Mouse (Mus musculus) intestine, embryonic 14.5 days (tissue): ENCODE measurements around the gene Tbc1d5. TPM values are rescaled to one million over a fixed set of nuclear protein-coding genes. Genes with fewer than 3 reads are reported as not detected.
"Not testable (repeated sequence)": the region's sequence is repeated elsewhere in the genome, so short reads cannot be mapped to it uniquely, and the experiment has no call there.

Experiments
- ATAC-seq: fragments of 200-750 bp; cut with Nextera tagmentation; replicated peaks from 2 replicates; pipeline ENCODE4 v1.8.0; 2017; ENCODE audit warnings: low read depth, moderate number of reproducible peaks, moderate TSS enrichment, moderate library complexity; ENCODE audit not compliant: low FRiP score, low TSS enrichment
- DNase-seq: peaks from one replicate; pipeline ENCODE4 v3.0.0-alpha.2; 2018; ENCODE audit warnings: low spot score
- H3K27ac ChIP-seq: fragments of 300-500 bp; sonication (generic); 2 replicates; pipeline ENCODE4 v1.5.1; 2014; ENCODE audit warnings: low read depth, mild to moderate bottlenecking, control low read depth
- H3K27me3 ChIP-seq: fragments of 300-500 bp; sonication (generic); replicated peaks from 2 replicates; pipeline ENCODE4 v1.6.1; 2014; ENCODE audit warnings: low read length, control low read depth; ENCODE audit not compliant: control insufficient read depth, insufficient read depth
- H3K36me3 ChIP-seq: fragments of 300-500 bp; sonication (generic); 2 replicates; pipeline ENCODE4 v1.6.1; 2014; ENCODE audit warnings: low read length, control low read depth; ENCODE audit not compliant: control insufficient read depth, insufficient read depth
- H3K4me1 ChIP-seq: fragments of 300-500 bp; sonication (generic); replicated peaks from 2 replicates; pipeline ENCODE4 v1.6.1; 2014; ENCODE audit warnings: low read length, control low read depth, mixed read lengths; ENCODE audit not compliant: control insufficient read depth, insufficient read depth
- H3K4me2 ChIP-seq: fragments of 300-500 bp; sonication (generic); 2 replicates; pipeline ENCODE4 v1.6.1; 2014; ENCODE audit warnings: low read length
- H3K4me3 ChIP-seq: fragments of 300-500 bp; sonication (generic); 2 replicates; pipeline ENCODE4 v1.5.1; 2014; ENCODE audit warnings: low read depth, low read length, control low read depth, mixed read lengths
- H3K9ac ChIP-seq: fragments of 300-500 bp; sonication (generic); 2 replicates; pipeline ENCODE4 v1.6.1; 2014; ENCODE audit warnings: mild to moderate bottlenecking, low read length
- H3K9me3 ChIP-seq: fragments of 300-500 bp; sonication (generic); 2 replicates; pipeline ENCODE4 v1.6.1; 2016; ENCODE audit warnings: low read length, control low read depth; ENCODE audit not compliant: control insufficient read depth
- WGBS: fragments of 180-500 bp; shearing (Covaris S2); extraction: QIAGEN DNeasy Blood & Tissue Kit; methylation state at CpG from one replicate; pipeline ENCODE4 v1.1.7; 2014; 5-methylcytosine and 5-hydroxymethylcytosine counted together
- polyA plus RNA-seq: library from polyadenylated mRNA; unstranded; fragments of >200 nt; fragmentation: Nextera tagmentation; extraction: Ambion mirVana; gene quantifications from 2 replicates; pipeline ENCODE4 v1.2.1, GENCODE M21; 2014

Gene Tbc1d5
- polyA plus RNA-seq, 1 experiment from 2014 or later: 12.0 TPM

GRCm38 (mm10) chr17:50729577-50729976, 449.6 kb downstream of the Tbc1d5 start:
- DNase-seq: peak; percentile 39
- Histone ChIP-seq H3K36me3 (no peaks in the 10 kb centered on the region), H3K27me3 (no peaks in the 10 kb centered on the region)

GRCm38 (mm10) chr17:50729031-50729430, 450.1 kb downstream of the Tbc1d5 start:
- Histone ChIP-seq H3K9ac (no peak overlapping the region), H3K27me3 (no peaks in the 10 kb centered on the region), H3K4me3 (no peak overlapping the region), H3K36me3 (no peaks in the 10 kb centered on the region), H3K9me3 (no peaks in the 10 kb centered on the region), H3K27ac (no peak overlapping the region), H3K4me1 (no peaks in the 10 kb centered on the region), H3K4me2 (no peak overlapping the region)
- DNase-seq (peak; percentile 39), ATAC-seq (no peak)
- 94% methylated on average over 2 of the region's 2 CpGs for WGBS

More at GRCm38 (mm10) chr17:50729577-50729976, 449.6 kb downstream of the Tbc1d5 start:
- H3K4me3 ChIP-seq: no peak overlapping the region
- H3K9ac ChIP-seq: no peak overlapping the region
- H3K9me3 ChIP-seq: no peaks in the 10 kb centered on the region
- H3K27ac ChIP-seq: no peak overlapping the region
- 88% methylated on average over 6 of the region's 6 CpGs for WGBS
- ATAC-seq: no peak
- no peak overlapping the region for H3K4me2 ChIP-seq
- no peaks in the 10 kb centered on the region for H3K4me1 ChIP-seq

- Histone ChIP-seq H3K4me1 (no peaks in the 10 kb centered on the region), H3K4me3 (no peak overlapping the region), H3K4me2 (no peak overlapping the region), H3K27me3 (no peaks in the 10 kb centered on the region), H3K9ac (no peak overlapping the region), H3K36me3 (no peaks in the 10 kb centered on the region), H3K9me3 (no peaks in the 10 kb centered on the region), H3K27ac (no peak overlapping the region)
- 73% methylated on average over 2 of the region's 2 CpGs for WGBS
- peak; percentile 25 for DNase-seq
- ATAC-seq: no peak
Observed at GRCm38 (mm10) chr17:50726265-50726664, 452.9 kb downstream of the Tbc1d5 start.

- 81% methylated on average over 2 of the region's 2 CpGs for WGBS
- Histone ChIP-seq H3K27ac (no peak overlapping the region), H3K4me3 (no peak overlapping the region), H3K9me3 (no peaks in the 10 kb centered on the region), H3K9ac (no peak overlapping the region), H3K27me3 (no peaks in the 10 kb centered on the region), H3K4me2 (no peak overlapping the region), H3K36me3 (no peaks in the 10 kb centered on the region), H3K4me1 (no peaks in the 10 kb centered on the region)
- DNase-seq: no peak
- ATAC-seq: no peak
Observed at GRCm38 (mm10) chr17:50724376-50724775, 454.8 kb downstream of the Tbc1d5 start.

GRCm38 (mm10) chr17:50717586-50717985, 461.6 kb downstream of the Tbc1d5 start:
- no peak overlapping the region for H3K4me2 ChIP-seq
- H3K4me3 ChIP-seq: no peak overlapping the region
- no peak for ATAC-seq
- H3K9me3 ChIP-seq: no peaks in the 10 kb centered on the region
- H3K36me3 ChIP-seq: no peaks in the 10 kb centered on the region
- 84% methylated on average over 5 of the region's 5 CpGs for WGBS
- no peak overlapping the region for H3K9ac ChIP-seq
- H3K27me3 ChIP-seq: no peaks in the 10 kb centered on the region
- H3K27ac ChIP-seq: no peak overlapping the region
- H3K4me1 ChIP-seq: no peaks in the 10 kb centered on the region
- DNase-seq: no peak

GRCm38 (mm10) chr17:50710497-50711222, 468.5 kb downstream of the Tbc1d5 start:
- DNase-seq (no peak), ATAC-seq (no peak)
- Histone ChIP-seq H3K27me3 (no peaks in the 10 kb centered on the region), H3K9me3 (no peaks in the 10 kb centered on the region), H3K9ac (no peak overlapping the region), H3K36me3 (no peaks in the 10 kb centered on the region), H3K27ac (no peak overlapping the region), H3K4me3 (no peak overlapping the region), H3K4me1 (no peaks in the 10 kb centered on the region), H3K4me2 (no peak overlapping the region)
- WGBS: 69% methylated on average over 7 of the region's 7 CpGs

GRCm38 (mm10) chr17:50698410-50698809, 480.7 kb downstream of the Tbc1d5 start:
- not testable (repeated sequence) for H3K36me3 ChIP-seq, H3K9me3 ChIP-seq, H3K27ac ChIP-seq, H3K27me3 ChIP-seq, DNase-seq, H3K4me1 ChIP-seq, ATAC-seq, H3K9ac ChIP-seq
- Histone ChIP-seq H3K4me2 (peak overlapping the region; percentile 38), H3K4me3 (peak overlapping the region; percentile 15; the same call in 1 of the 2 replicates)
- 2% methylated on average over 38 of the region's 39 CpGs for WGBS

GRCm38 (mm10) chr17:50688135-50688534, 491.0 kb downstream of the Tbc1d5 start:
- Histone ChIP-seq H3K9ac (no peak overlapping the region), H3K27ac (no peak overlapping the region), H3K36me3 (peaks cover 7% of the 10 kb centered on the region), H3K27me3 (no peaks in the 10 kb centered on the region), H3K4me2 (no peak overlapping the region), H3K9me3 (no peaks in the 10 kb centered on the region), H3K4me1 (0 out of 2 replicates have a peak, but pooled peaks cover 4% of the 10 kb centered on the region), H3K4me3 (no peak overlapping the region)
- ATAC-seq (no peak), DNase-seq (no peak)
- WGBS: 77% methylated on average over 6 of the region's 6 CpGs

GRCm38 (mm10) chr17:50687670-50688069, 491.5 kb downstream of the Tbc1d5 start:
- 75% methylated on average over 10 of the region's 10 CpGs for WGBS
- ATAC-seq: no peak
- Histone ChIP-seq H3K27ac (no peak overlapping the region), H3K4me1 (0 out of 2 replicates have a peak, but pooled peaks cover 4% of the 10 kb centered on the region), H3K36me3 (peaks cover 7% of the 10 kb centered on the region), H3K4me3 (no peak overlapping the region), H3K9ac (no peak overlapping the region), H3K27me3 (no peaks in the 10 kb centered on the region), H3K4me2 (no peak overlapping the region), H3K9me3 (no peaks in the 10 kb centered on the region)
- DNase-seq: no peak
